Comparison of ENCODE assay signal across 1 mouse cellular context in genomic region chr10:80611024-80611423, GRCm38 (mm10).
A peak's percentile ranks its signal among the peaks of the same experiment; 100 is the strongest.
TF ChIP-seq lines count a peak whose summit lies in the region.

No protein-coding gene starts in this region.

TF ChIP-seq in CH12.LX, 34 proteins besides CTCF, POLR2A, EP300 and RAD21 (continued from another document):
- no peak for TF ChIP-seq E2F4 (IDR thresholded peaks at IDR 0.05; ENCODE audit: insufficient replicate concordance, low read depth, low read length)
- TF ChIP-seq MYC (IDR thresholded peaks at IDR 0.05; ENCODE audit: low read depth, low read length) = 0 out of 2 replicates have a peak, but pooled peaks have one; percentile 21
- no peak for TF ChIP-seq ZNF384 (IDR thresholded peaks at IDR 0.05; ENCODE audit: low read depth, low read length)
